Mouse (Mus musculus): ENCODE data around the gene 6820408C15Rik. TPM values are rescaled to one million over a fixed set of nuclear protein-coding genes. Genes with fewer than 3 reads are reported as not detected.
A peak's percentile ranks its signal among the peaks of the same experiment; 100 is the strongest.

6820408C15Rik gene
- total RNA-seq, 1 experiment = 0.18 TPM

DNA sequence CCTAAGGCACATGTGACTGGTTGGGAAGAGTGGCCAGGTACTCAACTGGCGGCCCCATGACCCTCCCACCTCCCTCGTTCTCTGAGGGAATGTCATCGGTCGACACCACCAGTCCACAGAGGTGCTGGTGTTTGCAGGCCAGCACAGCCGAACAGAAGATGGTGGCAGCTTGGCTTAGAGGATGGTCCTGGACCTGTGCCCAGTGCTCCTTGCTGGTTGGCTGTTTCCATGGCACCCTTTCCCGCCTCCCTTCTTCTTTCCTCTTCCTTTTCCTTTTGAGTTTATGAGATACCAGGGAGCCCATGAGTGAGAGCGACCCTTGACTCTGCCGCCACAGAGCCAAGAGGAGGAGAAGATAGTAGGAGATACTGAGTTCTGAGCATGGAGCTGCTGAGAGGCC is 27.9 kb downstream of the 6820408C15Rik start:
- Histone ChIP-seq H3K9me3 (ENCODE audit: control insufficient read depth, insufficient read depth, low read depth, low read length) (no peaks in the 10 kb centered on the region), H3K4me1 (ENCODE audit: control insufficient read depth in 2 of 2, insufficient read depth in 2 of 2, low read length in 2 of 2, poor library complexity in 1 of 2) (peaks cover 0 to 4% of the 10 kb centered on the region in 2 experiments; a peak in 1 of 4 replicates), H3K27ac (ENCODE audit: insufficient read depth, low read depth, low read length, poor library complexity, severe bottlenecking) (no peak overlapping the region), H3K36me3 (ENCODE audit: control insufficient read depth, insufficient read depth, low read length, poor library complexity, severe bottlenecking) (no peaks in the 10 kb centered on the region), H3K4me3 (ENCODE audit: insufficient read depth in 1 of 2, low read depth in 1 of 2, low read length in 2 of 2, poor library complexity in 1 of 2, severe bottlenecking in 1 of 2) (no peak overlapping the region), H3K9ac (ENCODE audit: insufficient read depth, low read depth, low read length, poor library complexity, severe bottlenecking) (no peak overlapping the region)
- no peak for DNase-seq (ENCODE audit: low read depth, low spot score)
- in situ Hi-C loops (cut with MboI; ENCODE audit: low sequenced_read_pairs in 2 of 2, unreplicated experiment in 2 of 2) = no loop called here
- TF ChIP-seq HCFC1 (IDR thresholded peaks at IDR 0.05; ENCODE audit: borderline replicate concordance, insufficient read depth, low read length) = no peak
- TF ChIP-seq ZNF384 (IDR thresholded peaks at IDR 0.05; ENCODE audit: low read depth, low read length) = no peak
- TF ChIP-seq CHD2 (IDR thresholded peaks at IDR 0.05; ENCODE audit: low read depth, low read length) = no peak
- TF ChIP-seq ZC3H11A (IDR thresholded peaks at IDR 0.05; ENCODE audit: borderline replicate concordance, low read depth, low read length) = no peak
- TF ChIP-seq MAFK (IDR thresholded peaks at IDR 0.05; ENCODE audit: insufficient read depth, low read depth, low read length) = no peak

DNA sequence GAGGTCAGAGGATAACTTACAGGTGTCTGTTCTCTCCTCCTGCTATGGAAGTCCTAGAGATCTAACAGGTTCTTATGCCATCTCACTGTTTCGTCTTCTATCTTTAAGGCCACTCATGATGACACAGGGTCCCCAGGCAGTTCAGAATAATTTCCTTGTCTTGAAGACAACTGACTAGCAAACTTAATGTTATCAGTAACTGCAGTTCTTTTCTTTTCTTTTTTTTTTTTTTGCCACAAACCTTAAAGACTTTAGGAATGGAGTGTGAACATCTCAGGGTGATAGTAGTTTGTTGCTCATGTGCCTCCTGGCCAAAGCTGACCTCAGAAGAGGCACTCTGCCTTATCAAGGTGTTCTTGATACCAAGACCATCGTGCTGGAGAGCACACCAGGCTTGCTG is 31.3 kb downstream of the 6820408C15Rik start:
- Histone ChIP-seq H3K27ac (ENCODE audit: insufficient read depth, low read depth, low read length, poor library complexity, severe bottlenecking) (no peak overlapping the region), H3K9ac (ENCODE audit: insufficient read depth, low read depth, low read length, poor library complexity, severe bottlenecking) (no peak overlapping the region)
- TF ChIP-seq CHD2 (IDR thresholded peaks at IDR 0.05; ENCODE audit: low read depth, low read length) (no peak), MAFK (IDR thresholded peaks at IDR 0.05; ENCODE audit: insufficient read depth, low read depth, low read length) (no peak), ZC3H11A (IDR thresholded peaks at IDR 0.05; ENCODE audit: borderline replicate concordance, low read depth, low read length) (no peak), ZNF384 (IDR thresholded peaks at IDR 0.05; ENCODE audit: low read depth, low read length) (no peak), HCFC1 (IDR thresholded peaks at IDR 0.05; ENCODE audit: borderline replicate concordance, insufficient read depth, low read length) (no peak)

DNA sequence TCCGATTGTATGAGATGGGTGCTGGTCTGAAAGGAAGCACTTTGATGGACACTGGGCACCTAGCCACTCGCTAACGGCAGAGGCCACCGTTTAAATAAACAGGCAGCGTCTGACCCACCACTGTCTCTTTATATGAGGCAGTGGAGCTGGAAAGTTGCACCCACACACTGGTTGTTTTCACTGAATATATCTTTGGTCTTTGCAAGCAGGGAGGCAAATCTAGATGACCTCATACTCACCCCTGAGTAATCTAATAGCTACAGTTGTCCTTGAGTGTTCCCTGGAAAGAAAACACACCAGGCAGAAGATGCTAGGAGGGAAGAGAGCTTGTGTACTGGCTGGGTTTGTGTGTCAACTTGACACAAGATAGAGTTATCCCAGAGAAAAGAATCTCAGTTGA is 32.1 kb downstream of the 6820408C15Rik start:
- Histone ChIP-seq H3K27ac (ENCODE audit: insufficient read depth, low read depth, low read length, poor library complexity, severe bottlenecking) (no peak overlapping the region), H3K9ac (ENCODE audit: insufficient read depth, low read depth, low read length, poor library complexity, severe bottlenecking) (no peak overlapping the region), H3K9me3 (ENCODE audit: control insufficient read depth, insufficient read depth, low read depth, low read length) (no peaks in the 10 kb centered on the region), H3K4me1 (ENCODE audit: control insufficient read depth in 2 of 2, insufficient read depth in 2 of 2, low read length in 2 of 2, poor library complexity in 1 of 2) (peaks cover 0 to 8% of the 10 kb centered on the region in 2 experiments; a peak in 1 of 4 replicates), H3K4me3 (ENCODE audit: insufficient read depth in 1 of 2, low read depth in 1 of 2, low read length in 2 of 2, poor library complexity in 1 of 2, severe bottlenecking in 1 of 2) (no peak overlapping the region), H3K36me3 (ENCODE audit: control insufficient read depth, insufficient read depth, low read length, poor library complexity, severe bottlenecking) (no peaks in the 10 kb centered on the region)
- no peak for TF ChIP-seq ZC3H11A (IDR thresholded peaks at IDR 0.05; ENCODE audit: borderline replicate concordance, low read depth, low read length)
- in situ Hi-C loops (cut with MboI; ENCODE audit: low sequenced_read_pairs in 2 of 2, unreplicated experiment in 2 of 2) = no loop called here
- DNase-seq (ENCODE audit: low read depth, low spot score) = no peak

More for the DNA sequence above, 31.3 kb downstream of the 6820408C15Rik start:
- peaks cover 0 to 8% of the 10 kb centered on the region in 2 experiments; a peak in 1 of 4 replicates for H3K4me1 ChIP-seq (ENCODE audit: control insufficient read depth in 2 of 2, insufficient read depth in 2 of 2, low read length in 2 of 2, poor library complexity in 1 of 2)
- H3K9me3 ChIP-seq (ENCODE audit: control insufficient read depth, insufficient read depth, low read depth, low read length) = no peaks in the 10 kb centered on the region
- no peak overlapping the region for H3K4me3 ChIP-seq (ENCODE audit: insufficient read depth in 1 of 2, low read depth in 1 of 2, low read length in 2 of 2, poor library complexity in 1 of 2, severe bottlenecking in 1 of 2)
- no peak for DNase-seq (ENCODE audit: low read depth, low spot score)
- no peaks in the 10 kb centered on the region for H3K36me3 ChIP-seq (ENCODE audit: control insufficient read depth, insufficient read depth, low read length, poor library complexity, severe bottlenecking)
- in situ Hi-C loops (cut with MboI; ENCODE audit: low sequenced_read_pairs in 2 of 2, unreplicated experiment in 2 of 2) = no loop called here

DNA sequence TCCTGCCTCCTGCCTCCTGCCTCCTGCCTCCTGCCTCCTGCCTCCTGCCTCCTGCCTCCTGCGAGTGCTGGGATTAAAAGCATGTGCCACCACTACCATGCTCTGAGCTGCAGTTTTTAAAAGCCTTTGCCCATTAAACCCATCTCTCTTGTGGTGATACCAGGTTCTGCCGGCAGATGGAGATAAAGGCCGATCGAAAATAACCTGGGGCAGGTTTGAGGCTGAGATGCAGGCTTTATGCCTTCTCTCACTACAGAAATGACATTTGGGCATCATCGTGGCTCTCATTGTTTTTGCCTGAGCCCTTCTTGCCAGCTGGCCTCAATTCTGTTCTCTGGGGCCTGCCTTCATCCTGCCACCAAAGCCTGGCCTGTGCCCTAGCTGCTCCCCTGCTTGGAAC is 34.9 kb downstream of the 6820408C15Rik start:
- in situ Hi-C loops (cut with MboI; ENCODE audit: low sequenced_read_pairs in 2 of 2, unreplicated experiment in 2 of 2) = no loop called here
- Histone ChIP-seq H3K27ac (ENCODE audit: insufficient read depth, low read depth, low read length, poor library complexity, severe bottlenecking) (no peak overlapping the region), H3K36me3 (ENCODE audit: control insufficient read depth, insufficient read depth, low read length, poor library complexity, severe bottlenecking) (no peaks in the 10 kb centered on the region), H3K4me1 (ENCODE audit: control insufficient read depth in 2 of 2, insufficient read depth in 2 of 2, low read length in 2 of 2, poor library complexity in 1 of 2) (peaks cover 0 to 7% of the 10 kb centered on the region in 2 experiments; a peak in 1 of 4 replicates), H3K9ac (ENCODE audit: insufficient read depth, low read depth, low read length, poor library complexity, severe bottlenecking) (no peak overlapping the region), H3K4me3 (ENCODE audit: insufficient read depth in 1 of 2, low read depth in 1 of 2, low read length in 2 of 2, poor library complexity in 1 of 2, severe bottlenecking in 1 of 2) (no peak overlapping the region), H3K9me3 (ENCODE audit: control insufficient read depth, insufficient read depth, low read depth, low read length) (no peaks in the 10 kb centered on the region)
- no peak for TF ChIP-seq HCFC1 (IDR thresholded peaks at IDR 0.05; ENCODE audit: borderline replicate concordance, insufficient read depth, low read length)
- no peak for TF ChIP-seq CHD2 (IDR thresholded peaks at IDR 0.05; ENCODE audit: low read depth, low read length)
- no peak for TF ChIP-seq ZC3H11A (IDR thresholded peaks at IDR 0.05; ENCODE audit: borderline replicate concordance, low read depth, low read length)
- no peak for TF ChIP-seq ZNF384 (IDR thresholded peaks at IDR 0.05; ENCODE audit: low read depth, low read length)
- TF ChIP-seq MAFK (IDR thresholded peaks at IDR 0.05; ENCODE audit: insufficient read depth, low read depth, low read length) = no peak
- peak; percentile 53 for DNase-seq (ENCODE audit: low read depth, low spot score)

Measured in ES-E14 (cell line).